Mouse (Mus musculus) ovary, postnatal 36 days (tissue): ENCODE results near the gene Ntn1.

ENCODE experiments used
- DNase-seq: peaks from one replicate; pipeline ENCODE4 v3.0.0; 2022; ENCODE audit warnings: low spot score, mixed read lengths

Gene Ntn1

DNA sequence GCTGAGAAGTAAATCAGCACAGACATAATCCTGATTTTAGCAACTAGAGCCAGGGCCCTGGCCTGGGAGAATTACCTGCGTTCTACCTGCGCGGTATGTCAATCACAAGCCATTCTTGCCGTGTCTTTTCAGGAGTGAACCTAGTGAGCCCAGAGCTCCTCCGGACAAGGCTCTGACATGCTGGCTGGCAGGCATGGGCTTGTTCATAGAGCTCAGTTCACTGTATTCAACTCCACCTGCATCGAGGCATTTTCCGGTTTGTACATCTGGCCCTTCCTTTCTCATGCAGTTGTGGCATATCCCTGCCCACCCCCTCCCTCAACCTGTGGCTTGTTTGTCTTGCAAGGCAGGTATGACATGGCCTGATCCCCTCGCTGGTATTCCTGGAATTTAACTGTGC lies 5.0 kb upstream of the Ntn1 start:
- DNase-seq = no peak

DNA sequence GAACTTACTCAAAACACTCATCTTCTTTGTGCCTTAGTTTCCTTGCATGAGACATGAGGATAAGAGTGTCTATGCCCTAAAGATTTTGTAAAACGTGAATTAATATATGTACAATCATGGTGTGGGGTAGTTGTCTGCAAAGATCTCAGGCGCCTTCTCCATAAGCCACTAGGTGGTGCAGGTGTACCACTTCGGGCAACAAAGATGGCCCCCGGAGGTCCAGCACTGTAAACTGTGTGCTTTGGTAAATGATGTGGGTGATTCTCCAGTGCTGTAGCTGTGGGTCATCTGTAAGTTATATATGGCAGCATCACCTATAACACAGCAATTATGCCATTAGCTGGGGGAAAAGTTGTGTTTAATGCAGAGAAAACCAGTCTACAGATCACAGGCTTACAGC lies 3.6 kb upstream of the Ntn1 start:
- no peak for DNase-seq

DNA sequence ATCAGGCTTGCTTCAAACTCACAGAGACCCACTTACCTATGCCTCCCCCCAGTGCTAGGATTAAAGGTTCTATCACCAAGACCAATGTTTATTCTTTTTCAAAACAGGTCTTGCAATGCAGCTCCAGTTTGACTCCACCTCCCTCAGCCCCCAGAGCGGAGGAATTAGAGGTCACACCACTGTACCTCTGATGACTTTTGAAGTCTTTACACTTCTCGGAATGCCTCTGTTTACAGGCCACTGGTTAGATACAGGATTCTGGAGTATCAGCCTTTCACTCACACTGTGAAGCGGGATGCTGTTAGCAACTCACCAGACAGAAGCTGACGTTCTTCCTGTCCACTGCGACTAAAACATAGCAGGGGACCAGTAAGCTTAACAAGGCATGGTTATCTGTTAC lies 805 bp upstream of the Ntn1 start:
- DNase-seq = no peak

GRCm38 (mm10) chr11:68400021-68400671 lies 477 bp downstream of the Ntn1 start:
- DNase-seq = peak; percentile 43

- no peak for DNase-seq
Observed at GRCm38 (mm10) chr11:68399548-68400020, 1.0 kb downstream of the Ntn1 start.

GRCm38 (mm10) chr11:68398891-68399547 lies 1.6 kb downstream of the Ntn1 start:
- DNase-seq = no peak

GRCm38 (mm10) chr11:68395546-68395945 lies 5.1 kb downstream of the Ntn1 start:
- no peak for DNase-seq

DNA sequence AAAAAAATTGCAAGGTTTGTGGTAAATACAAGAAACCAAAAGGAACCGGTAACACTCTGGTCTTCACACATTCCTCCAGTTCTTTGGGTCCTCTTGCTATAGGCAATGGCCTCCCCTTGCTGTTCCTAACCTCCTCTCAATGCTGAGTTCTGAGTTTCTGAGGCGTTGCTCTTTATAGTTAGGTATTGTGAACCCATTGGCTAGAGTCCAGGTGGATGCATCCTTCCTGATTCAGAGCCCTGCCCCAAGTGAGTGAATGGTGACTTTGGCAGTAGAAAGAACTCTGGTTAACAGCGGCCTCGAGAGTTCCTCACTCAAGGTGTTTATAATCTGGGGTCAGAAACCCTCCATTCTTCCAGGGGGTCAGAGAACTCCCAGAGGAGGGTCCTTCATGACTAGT lies 5.9 kb downstream of the Ntn1 start:
- no peak for DNase-seq

DNA sequence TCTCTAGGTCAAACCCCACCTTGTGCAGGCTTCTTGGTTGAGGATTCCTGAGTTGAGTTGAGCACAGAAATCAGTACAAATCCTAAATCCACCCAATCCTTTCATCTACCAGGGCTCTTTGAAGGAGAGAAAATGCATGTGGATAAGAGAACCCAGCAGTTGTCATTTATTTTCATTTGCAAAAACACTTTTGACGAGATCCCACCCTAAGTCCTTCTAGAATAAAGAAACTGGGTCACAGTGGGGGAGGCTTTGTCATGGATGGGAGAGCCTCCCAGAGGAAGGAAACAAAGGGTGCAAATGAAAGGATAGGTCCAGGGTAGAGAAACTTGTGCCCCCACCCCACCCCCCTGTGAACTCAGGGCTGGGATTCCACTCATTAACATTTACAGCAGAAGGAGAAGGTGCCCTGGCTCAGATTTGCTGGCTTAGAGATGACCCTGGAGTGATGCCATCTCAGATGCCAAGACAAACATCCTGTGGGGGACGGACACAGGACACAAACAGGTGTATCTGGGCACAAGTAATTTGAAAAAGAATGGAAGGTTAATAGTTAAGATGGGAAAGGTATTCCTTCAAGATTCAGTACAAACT lies 6.6 kb downstream of the Ntn1 start:
- no peak for DNase-seq

GRCm38 (mm10) chr11:68390381-68391287 lies 10.0 kb downstream of the Ntn1 start:
- DNase-seq = no peak

DNA sequence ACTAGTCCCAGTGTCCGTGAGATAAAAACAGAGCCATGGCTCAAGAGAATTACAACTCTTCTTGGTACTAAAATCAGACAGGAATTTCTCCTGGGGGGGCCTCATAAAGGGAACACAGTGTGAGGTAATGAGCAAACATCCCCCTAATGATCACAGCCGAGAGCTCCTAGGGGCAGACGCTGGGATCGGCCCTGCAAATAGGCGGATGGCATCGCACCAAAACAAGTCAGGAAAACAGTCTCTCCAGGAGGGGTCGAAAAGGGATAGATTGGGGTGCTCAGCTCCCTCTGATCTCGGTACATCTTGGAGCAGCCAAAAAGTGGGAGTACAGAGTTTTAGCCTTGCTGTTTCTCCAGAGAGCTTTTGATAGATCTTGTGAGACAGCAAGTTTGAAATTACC lies 11.0 kb downstream of the Ntn1 start:
- no peak for DNase-seq

DNA sequence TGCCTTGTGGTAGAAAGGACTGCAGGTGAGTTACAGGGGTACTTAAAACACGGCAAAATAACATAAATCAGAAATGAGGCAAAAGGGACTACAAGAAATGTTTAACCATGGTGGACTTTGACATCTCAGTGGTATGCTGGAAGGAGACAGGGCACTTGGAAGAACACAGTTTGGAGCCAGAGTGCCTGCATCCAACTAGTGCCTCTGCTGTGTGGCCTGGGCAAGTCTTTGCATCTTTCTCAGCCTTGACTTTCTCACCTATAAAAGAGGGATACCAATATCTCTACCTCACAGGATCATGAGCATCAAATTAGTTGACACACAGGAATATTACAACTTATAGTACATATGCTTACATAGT lies 12.0 kb downstream of the Ntn1 start:
- DNase-seq = no peak

GRCm38 (mm10) chr11:68387971-68388654 lies 12.5 kb downstream of the Ntn1 start:
- DNase-seq = no peak

DNA sequence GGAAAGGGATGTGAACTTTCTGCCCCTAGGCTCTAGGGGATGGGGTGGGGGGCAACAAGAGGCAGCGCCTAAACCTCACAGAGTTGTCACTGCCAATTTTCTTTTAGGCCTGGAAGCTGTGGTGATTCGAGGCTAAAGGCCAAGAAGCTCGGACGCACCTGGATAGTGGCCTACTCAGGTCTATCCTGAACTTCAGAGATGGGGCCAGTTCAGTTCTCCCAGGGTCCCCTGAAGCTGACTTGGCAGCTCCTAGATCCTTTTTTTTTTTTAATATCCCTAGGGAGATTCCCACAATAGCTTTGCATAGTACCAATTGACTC lies 13.2 kb downstream of the Ntn1 start:
- DNase-seq = no peak

GRCm38 (mm10) chr11:68386589-68387440 lies 13.8 kb downstream of the Ntn1 start:
- DNase-seq = peak; percentile 65

- DNase-seq = peak; percentile 44
Observed at GRCm38 (mm10) chr11:68385921-68386588, 14.6 kb downstream of the Ntn1 start.

GRCm38 (mm10) chr11:68385021-68385821 lies 15.4 kb downstream of the Ntn1 start:
- DNase-seq = peak; percentile 34

DNA sequence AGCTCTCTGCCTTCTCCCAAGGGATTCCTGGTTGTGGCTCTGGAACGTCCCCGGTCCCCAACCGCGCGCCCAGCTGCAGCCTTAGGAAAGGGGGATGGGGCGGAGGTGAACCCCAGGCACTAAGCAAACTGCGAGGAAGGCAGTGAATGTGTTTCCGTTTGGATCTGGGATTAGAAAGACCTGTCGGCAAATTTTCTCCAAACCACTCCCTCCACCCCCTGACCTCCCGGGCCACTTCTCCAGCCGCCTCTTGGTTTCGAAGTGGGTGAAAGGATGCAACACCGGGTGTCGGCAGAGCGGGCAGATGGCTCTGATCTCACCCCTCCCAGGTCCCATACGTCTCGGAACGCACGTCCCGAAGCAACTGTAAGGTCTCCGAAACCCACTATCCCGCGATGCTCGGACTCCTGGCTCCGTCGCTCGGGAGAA lies 16.0 kb downstream of the Ntn1 start:
- no peak for DNase-seq

DNA sequence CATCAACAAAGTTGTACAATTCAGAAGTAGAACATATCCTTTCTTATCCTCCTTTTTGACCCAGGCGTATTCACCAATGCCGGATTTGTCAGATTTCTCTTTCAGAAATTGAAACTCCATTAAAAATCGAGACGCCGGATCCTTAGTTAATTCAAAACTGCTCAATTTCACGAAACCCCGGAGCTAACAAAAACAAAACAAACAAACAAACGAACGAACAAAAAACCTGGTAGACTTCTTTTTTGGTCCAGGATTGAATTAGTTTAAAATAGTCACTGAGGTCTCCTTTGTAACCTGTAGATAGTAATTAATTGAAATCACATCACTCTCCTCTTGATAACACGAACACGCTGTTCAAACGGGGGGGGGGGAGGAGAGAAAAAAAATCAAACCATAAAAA lies 16.5 kb downstream of the Ntn1 start:
- no peak for DNase-seq

DNA sequence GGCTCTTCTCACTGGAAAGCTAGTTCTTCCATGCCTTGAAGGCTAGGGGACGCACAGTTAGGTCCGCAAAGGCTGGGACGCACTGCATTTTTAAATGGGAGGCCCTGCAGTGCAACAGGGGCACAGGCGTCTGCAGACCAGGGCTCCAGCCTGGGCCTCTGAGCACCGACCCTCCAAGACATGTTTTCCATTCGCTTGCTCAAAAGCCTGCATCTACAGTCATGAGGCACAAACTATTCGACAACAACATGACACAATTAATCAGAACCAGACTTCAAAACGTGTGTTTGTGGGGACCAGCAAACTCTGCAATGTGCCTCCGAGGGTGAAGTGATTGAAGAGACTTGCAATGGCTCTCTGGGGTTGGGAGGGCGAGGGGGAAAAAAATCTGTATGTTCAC lies 17.1 kb downstream of the Ntn1 start:
- no peak for DNase-seq
